Mouse (Mus musculus): ENCODE results near the gene A630001G21Rik. TPM values are rescaled to one million over a fixed set of nuclear protein-coding genes. Genes with fewer than 3 reads are reported as not detected.

Gene A630001G21Rik
- total and polyA plus RNA-seq, 3 experiments, result 15.4 to 24.0 TPM; not detected in 1

DNA sequence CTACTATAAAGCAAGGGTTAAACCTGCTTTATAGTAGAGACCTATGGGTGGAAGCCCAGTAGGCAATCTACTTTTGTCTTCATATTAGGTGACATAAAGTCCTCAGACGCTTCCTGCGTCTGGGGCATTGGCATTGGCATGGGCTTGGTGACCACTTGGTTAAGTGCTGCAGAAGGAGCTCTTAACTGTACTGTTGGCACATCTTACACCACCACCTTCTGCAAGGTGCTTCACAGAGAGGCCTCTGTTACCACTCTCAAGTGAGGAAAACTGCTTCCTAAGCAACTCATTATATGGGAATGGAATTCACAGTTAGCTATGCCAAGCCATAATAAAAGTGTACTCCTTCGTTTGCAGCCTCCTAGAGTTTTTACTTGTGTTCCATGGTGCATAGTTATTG is 46.5 kb upstream of the A630001G21Rik start:
- H3K9me3 ChIP-seq (replicated peaks; ENCODE audit: insufficient read depth, low read length), result no peaks in the 10 kb centered on the region
- DNase-seq (ENCODE audit: low read depth, low spot score), result no peak
- no peaks in the 10 kb centered on the region for H3K27me3 ChIP-seq (ENCODE audit: control insufficient read depth in 1 of 2, insufficient read depth in 2 of 2, low read length in 2 of 2)
- H3K4me1 ChIP-seq (ENCODE audit: control insufficient read depth in 1 of 2, insufficient read depth in 2 of 2, low read length in 2 of 2), result no peaks in the 10 kb centered on the region
- H3K9ac ChIP-seq (ENCODE audit: control insufficient read depth, low read depth, low read length, poor library complexity, severe bottlenecking), result no peak overlapping the region
- H3K4me3 ChIP-seq (ENCODE audit: control insufficient read depth in 1 of 2, insufficient read depth in 1 of 2, low read depth in 2 of 2, low read length in 2 of 2), result no peak overlapping the region
- no peak overlapping the region for H3K27ac ChIP-seq (ENCODE audit: control insufficient read depth, low read depth, low read length)
- H3K36me3 ChIP-seq (ENCODE audit: control insufficient read depth in 1 of 2, insufficient read depth in 2 of 2, low read length in 2 of 2), result peaks cover 0 to 38% of the 10 kb centered on the region in 2 experiments; a peak in 2 of 4 replicates
- no peaks in the 10 kb centered on the region for H3K79me2 ChIP-seq (ENCODE audit: control insufficient read depth, insufficient read depth, low read length, poor library complexity)
- TF ChIP-seq TCF12 (IDR thresholded peaks at IDR 0.05; ENCODE audit: low read depth, low read length), result no peak
- no peak for TF ChIP-seq ZNF384 (IDR thresholded peaks at IDR 0.05; ENCODE audit: low read depth, low read length)
- TF ChIP-seq CTCF (IDR thresholded peaks at IDR 0.05 in 2 of 3, conservative IDR thresholded peaks at IDR 0.05 in 1 of 3; ENCODE audit: control insufficient read depth in 1 of 3, insufficient read depth in 1 of 3, low read depth in 2 of 3, low read length in 3 of 3, poor library complexity in 1 of 3, severe bottlenecking in 1 of 3), result no peak
- TF ChIP-seq MAFK (IDR thresholded peaks at IDR 0.05; ENCODE audit: borderline replicate concordance, low read depth, low read length), result no peak
- no peak for TF ChIP-seq JUND (IDR thresholded peaks at IDR 0.05; ENCODE audit: low read depth, low read length)
- no peak for TF ChIP-seq USF2 (IDR thresholded peaks at IDR 0.05; ENCODE audit: borderline replicate concordance in 1 of 2, insufficient read depth in 1 of 2, low read depth in 1 of 2, low read length in 2 of 2)
- no peak for TF ChIP-seq NELFE (IDR thresholded peaks at IDR 0.05; ENCODE audit: low read depth, low read length)
- no peak for TF ChIP-seq MXI1 (IDR thresholded peaks at IDR 0.05; ENCODE audit: low read depth, low read length)
- no peak for TF ChIP-seq EP300 (IDR thresholded peaks at IDR 0.05; ENCODE audit: low read depth in 1 of 2, low read length in 2 of 2)
- no peak for TF ChIP-seq ZKSCAN1 (IDR thresholded peaks at IDR 0.05; ENCODE audit: low read depth, low read length)
- no peak for TF ChIP-seq MYC (IDR thresholded peaks at IDR 0.05; ENCODE audit: low read depth, low read length)
- no peak for TF ChIP-seq ZMIZ1 (IDR thresholded peaks at IDR 0.05; ENCODE audit: low read depth, low read length)
- TF ChIP-seq ELF1 (IDR thresholded peaks at IDR 0.05; ENCODE audit: low read depth, low read length), result no peak
- TF ChIP-seq SIN3A (IDR thresholded peaks at IDR 0.05; ENCODE audit: low read length), result no peak
- TF ChIP-seq E2F4 (IDR thresholded peaks at IDR 0.05; ENCODE audit: borderline replicate concordance, low read depth, low read length), result no peak
- no peak for TF ChIP-seq KAT2A (conservative IDR thresholded peaks at IDR 0.05; ENCODE audit: low read depth, low read length)
- TF ChIP-seq ZC3H11A (IDR thresholded peaks at IDR 0.05; ENCODE audit: low read depth, low read length), result no peak
- no peak for TF ChIP-seq MYB (IDR thresholded peaks at IDR 0.05; ENCODE audit: low read depth, low read length)
- no peak for TF ChIP-seq HCFC1 (IDR thresholded peaks at IDR 0.05; ENCODE audit: low read depth, low read length)
- no peak for TF ChIP-seq GATA1 (IDR thresholded peaks at IDR 0.05; ENCODE audit: low read depth, low read length)

DNA sequence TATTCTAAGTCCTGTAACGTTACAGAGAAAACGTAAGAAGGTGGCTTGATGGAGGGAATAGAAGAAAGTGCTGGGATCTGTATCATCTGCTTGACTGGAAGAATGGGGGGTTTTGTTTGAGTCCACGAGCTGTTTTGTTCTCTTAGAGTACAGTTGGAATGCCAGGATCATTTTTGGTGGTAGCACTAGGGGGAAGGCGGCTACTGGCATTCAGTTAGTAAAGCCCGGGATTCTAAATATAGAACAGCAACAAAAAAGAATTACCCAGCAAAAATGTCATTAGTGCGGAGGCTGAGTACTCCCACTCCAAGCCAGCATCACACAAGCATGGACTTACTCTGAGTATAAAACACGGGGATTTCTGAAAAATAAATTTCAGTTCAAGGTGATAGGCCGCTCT is 43.8 kb upstream of the A630001G21Rik start:
- DNase-seq (ENCODE audit: low read depth, low spot score), result no peak
- H3K9me3 ChIP-seq (replicated peaks; ENCODE audit: insufficient read depth, low read length), result no peaks in the 10 kb centered on the region
- no peaks in the 10 kb centered on the region for H3K4me1 ChIP-seq (ENCODE audit: control insufficient read depth in 1 of 2, insufficient read depth in 2 of 2, low read length in 2 of 2)
- H3K79me2 ChIP-seq (ENCODE audit: control insufficient read depth, insufficient read depth, low read length, poor library complexity), result peaks cover 8% of the 10 kb centered on the region; the same call in 1 of the 2 replicates
- H3K27me3 ChIP-seq (ENCODE audit: control insufficient read depth in 1 of 2, insufficient read depth in 2 of 2, low read length in 2 of 2), result no peaks in the 10 kb centered on the region
- no peak overlapping the region for H3K4me3 ChIP-seq (ENCODE audit: control insufficient read depth in 1 of 2, insufficient read depth in 1 of 2, low read depth in 2 of 2, low read length in 2 of 2)
- TF ChIP-seq GATA1 (IDR thresholded peaks at IDR 0.05; ENCODE audit: low read depth, low read length), result no peak
- TF ChIP-seq TAL1 (IDR thresholded peaks at IDR 0.05; ENCODE audit: low read length), result no peak
- TF ChIP-seq SMC3 (IDR thresholded peaks at IDR 0.05; ENCODE audit: low read depth, low read length), result no peak
- TF ChIP-seq ZKSCAN1 (IDR thresholded peaks at IDR 0.05; ENCODE audit: low read depth, low read length), result no peak
- no peak for TF ChIP-seq CHD2 (IDR thresholded peaks at IDR 0.05; ENCODE audit: low read length)
- no peak for TF ChIP-seq NELFE (IDR thresholded peaks at IDR 0.05; ENCODE audit: low read depth, low read length)
- TF ChIP-seq ZC3H11A (IDR thresholded peaks at IDR 0.05; ENCODE audit: low read depth, low read length), result no peak
- no peak for TF ChIP-seq MYC (IDR thresholded peaks at IDR 0.05; ENCODE audit: low read depth, low read length)
- TF ChIP-seq CTCF (IDR thresholded peaks at IDR 0.05 in 2 of 3, conservative IDR thresholded peaks at IDR 0.05 in 1 of 3; ENCODE audit: control insufficient read depth in 1 of 3, insufficient read depth in 1 of 3, low read depth in 2 of 3, low read length in 3 of 3, poor library complexity in 1 of 3, severe bottlenecking in 1 of 3), result no peak
- no peak for TF ChIP-seq USF1 (IDR thresholded peaks at IDR 0.05; ENCODE audit: low read depth, low read length)
- no peak for TF ChIP-seq MXI1 (IDR thresholded peaks at IDR 0.05; ENCODE audit: low read depth, low read length)
- TF ChIP-seq GABPA (IDR thresholded peaks at IDR 0.05; ENCODE audit: low read depth, low read length), result no peak
- TF ChIP-seq POLR2AphosphoS2 (IDR thresholded peaks at IDR 0.05; ENCODE audit: low read length), result no peak
- TF ChIP-seq ETS1 (IDR thresholded peaks at IDR 0.05; ENCODE audit: low read depth, low read length), result no peak
- TF ChIP-seq ELF1 (IDR thresholded peaks at IDR 0.05; ENCODE audit: low read depth, low read length), result no peak
- no peak for TF ChIP-seq MAZ (IDR thresholded peaks at IDR 0.05; ENCODE audit: low read depth, low read length)
- TF ChIP-seq ZMIZ1 (IDR thresholded peaks at IDR 0.05; ENCODE audit: low read depth, low read length), result no peak
- TF ChIP-seq USF2 (IDR thresholded peaks at IDR 0.05; ENCODE audit: borderline replicate concordance in 1 of 2, insufficient read depth in 1 of 2, low read depth in 1 of 2, low read length in 2 of 2), result no peak
- no peak for TF ChIP-seq E2F4 (IDR thresholded peaks at IDR 0.05; ENCODE audit: borderline replicate concordance, low read depth, low read length)
- peaks cover 0 to 49% of the 10 kb centered on the region in 2 experiments; a peak in 2 of 4 replicates for H3K36me3 ChIP-seq (ENCODE audit: control insufficient read depth in 1 of 2, insufficient read depth in 2 of 2, low read length in 2 of 2)
- H3K27ac ChIP-seq (ENCODE audit: control insufficient read depth, low read depth, low read length), result no peak overlapping the region
- no peak overlapping the region for H3K9ac ChIP-seq (ENCODE audit: control insufficient read depth, low read depth, low read length, poor library complexity, severe bottlenecking)

Measured in MEL (cell line).